33 mouse cellular contexts compared by ENCODE assay signal in the genomic region with DNA sequence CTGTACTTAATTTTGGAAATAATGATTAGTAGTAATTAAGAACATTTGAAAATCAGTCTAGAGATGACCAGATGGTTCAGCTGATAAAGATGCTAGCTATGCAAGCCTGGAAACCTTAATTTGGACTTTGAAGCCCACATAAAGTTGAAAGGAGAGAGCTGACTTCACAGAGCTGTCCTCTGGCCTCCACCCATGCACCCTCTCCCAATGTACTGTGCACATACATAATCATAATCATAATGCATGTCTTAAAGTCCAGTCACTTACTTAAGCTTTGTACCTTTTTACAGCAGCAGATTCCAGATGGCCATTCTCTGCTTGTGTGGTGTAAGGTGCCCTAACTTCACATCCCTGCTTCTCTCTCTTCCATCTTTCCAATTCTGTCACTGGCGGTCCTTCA.
"Had no signal": no experiment of that assay in that cellular context is flagged by ENCODE, and none has a peak within 500 bp of the region (broad histone marks: within the 10 kb centered on the region; RNA-seq: fewer than 3 reads in every experiment).

No protein-coding gene starts in this region.

- H3K27ac ChIP-seq: limb, embryonic 10.5 days; limb, embryonic 12.5 days; limb, embryonic 13.5 days; limb, embryonic 15.5 days; liver, embryonic 12.5 days; liver, embryonic 13.5 days; liver, embryonic 14.5 days; liver, embryonic 15.5 days; lung, embryonic 15.5 days; macrophage; midbrain, embryonic 10.5 days; midbrain, embryonic 12.5 days; midbrain, embryonic 13.5 days; midbrain, embryonic 15.5 days; neural tube, embryonic 12.5 days; neural tube, embryonic 13.5 days had no signal

- H3K4me3 ChIP-seq: limb, embryonic 10.5 days; limb, embryonic 12.5 days; limb, embryonic 13.5 days; limb, embryonic 15.5 days; liver, embryonic 12.5 days; liver, embryonic 13.5 days; liver, embryonic 15.5 days; lung, embryonic 15.5 days; megakaryocyte, embryonic 14.5 days; midbrain, embryonic 10.5 days; midbrain, embryonic 12.5 days; midbrain, embryonic 13.5 days; midbrain, embryonic 15.5 days; myocyte; neural tube, embryonic 12.5 days; neural tube, embryonic 13.5 days had no signal

- H3K9me3 ChIP-seq: limb, embryonic 10.5 days; limb, embryonic 12.5 days; limb, embryonic 13.5 days; limb, embryonic 15.5 days; liver, embryonic 12.5 days; liver, embryonic 13.5 days; liver, embryonic 15.5 days; lung, embryonic 15.5 days; megakaryocyte, embryonic 14.5 days; midbrain, embryonic 12.5 days; neural tube, embryonic 12.5 days; neural tube, embryonic 13.5 days had no signal

- H3K4me2 ChIP-seq: limb, embryonic 12.5 days; limb, embryonic 13.5 days; limb, embryonic 15.5 days; liver, embryonic 11.5 days; liver, embryonic 12.5 days; liver, embryonic 13.5 days; liver, embryonic 15.5 days; lung, embryonic 14.5 days; lung, embryonic 15.5 days; midbrain, embryonic 11.5 days; midbrain, embryonic 12.5 days; midbrain, embryonic 13.5 days; midbrain, embryonic 15.5 days; neural tube, embryonic 12.5 days; neural tube, embryonic 13.5 days had no signal

- ATAC-seq: liver, embryonic 12.5 days; liver, postnatal 0 days; lung, postnatal 0 days; midbrain, embryonic 13.5 days; midbrain, embryonic 15.5 days; midbrain, embryonic 16.5 days had no signal

- H3K27me3 ChIP-seq: limb, embryonic 12.5 days; limb, embryonic 13.5 days; limb, embryonic 15.5 days; liver, embryonic 12.5 days; liver, embryonic 13.5 days; liver, embryonic 15.5 days; lung, embryonic 15.5 days; megakaryocyte, embryonic 14.5 days; midbrain, embryonic 12.5 days; midbrain, embryonic 13.5 days; midbrain, embryonic 15.5 days; neural tube, embryonic 12.5 days; neural tube, embryonic 13.5 days had no signal

- H3K9ac ChIP-seq: limb, embryonic 12.5 days; limb, embryonic 13.5 days; limb, embryonic 15.5 days; liver, embryonic 12.5 days; liver, embryonic 13.5 days; liver, embryonic 14.5 days; liver, embryonic 15.5 days; liver, postnatal 0 days; lung, embryonic 14.5 days; lung, embryonic 15.5 days; midbrain, embryonic 12.5 days; midbrain, embryonic 13.5 days; midbrain, embryonic 15.5 days; neural tube, embryonic 12.5 days; neural tube, embryonic 13.5 days had no signal

- DNase-seq: left cerebral cortex, postnatal 4 days; liver; liver, embryonic 13.5 days; liver, postnatal 0 days; lung, adult 18-20 months; lung, adult 2 months; lung, embryonic 14.5 days; lung, postnatal 10 days; lung, postnatal 14 days; lung, postnatal 36 days; lung, postnatal 4 days; midbrain, embryonic 14.5 days had no signal

- H3K4me1 ChIP-seq: limb, embryonic 10.5 days; limb, embryonic 13.5 days; midbrain, embryonic 10.5 days; neural tube, embryonic 12.5 days had no signal

- H3K36me3 ChIP-seq: limb, embryonic 15.5 days; liver, embryonic 12.5 days; liver, embryonic 13.5 days; liver, embryonic 15.5 days; lung, embryonic 15.5 days; midbrain, embryonic 15.5 days; neural tube, embryonic 12.5 days; neural tube, embryonic 13.5 days had no signal
